Mouse (Mus musculus): ENCODE results near the gene Sdhd. TPM values are rescaled to one million over a fixed set of nuclear protein-coding genes. Genes with fewer than 3 reads are reported as not detected.
"Not testable (repeated sequence)": the region's sequence is repeated elsewhere in the genome, so short reads cannot be mapped to it uniquely, and the experiment has no call there.

The Sdhd gene
- 259 and 268 TPM in 2 replicates for polyA plus RNA-seq (2016; fragmentation: Nextera tagmentation; extraction: Ambion mirVana)

GRCm38 (mm10) chr9:50603189-50603997 is at the start of gene Sdhd, which contains the start of gene Timm8b:
TSS of gene Sdhd (minus strand) at chr9:50603812.
TSS of gene Timm8b (plus strand) at chr9:50603910.
- WGBS: under 1% methylated on average over 48 of the region's 48 CpGs
- ATAC-seq (ENCODE audit: insufficient number of reproducible peaks, insufficient read depth, low FRiP score, low TSS enrichment, low read depth): peak; percentile 94
- Histone ChIP-seq H3K4me3 (replicated peaks) (peak within 1 kb of the TSS; percentile 89), H3K27me3 (no peaks in the 10 kb centered on the region), H3K4me1 (replicated peaks) (peaks cover 27% of the 10 kb centered on the region), H3K9ac (replicated peaks) (peak within 1 kb of the TSS; percentile 83), H3K36me3 (peaks cover 54% of the 10 kb centered on the region), H3K27ac (peak within 1 kb of the TSS; percentile 91), H3K4me2 (peak within 1 kb of the TSS; percentile 80), H3K9me3 (no peaks in the 10 kb centered on the region)

GRCm38 (mm10) chr9:50650503-50650902 is 46.9 kb upstream of the Sdhd start:
- no peak overlapping the region for H3K4me3 ChIP-seq (replicated peaks)
- H3K27ac ChIP-seq: no peak overlapping the region
- peaks cover 96% of the 10 kb centered on the region for H3K36me3 ChIP-seq
- H3K4me2 ChIP-seq: no peak overlapping the region
- ATAC-seq (ENCODE audit: insufficient number of reproducible peaks, insufficient read depth, low FRiP score, low TSS enrichment, low read depth): no peak
- H3K9ac ChIP-seq (replicated peaks): no peak overlapping the region
- 97% methylated on average over 10 of the region's 10 CpGs for WGBS
- no peaks in the 10 kb centered on the region for H3K27me3 ChIP-seq
- no peaks in the 10 kb centered on the region for H3K4me1 ChIP-seq (replicated peaks)
- no peaks in the 10 kb centered on the region for H3K9me3 ChIP-seq

- ATAC-seq (ENCODE audit: insufficient number of reproducible peaks, insufficient read depth, low FRiP score, low TSS enrichment, low read depth): no peak
- H3K4me3 ChIP-seq (replicated peaks): no peak overlapping the region
- no peaks in the 10 kb centered on the region for H3K9me3 ChIP-seq
- 74% methylated on average over 10 of the region's 10 CpGs for WGBS
- no peak overlapping the region for H3K4me2 ChIP-seq
- H3K27ac ChIP-seq: no peak overlapping the region
- H3K27me3 ChIP-seq: no peaks in the 10 kb centered on the region
- no peak overlapping the region for H3K9ac ChIP-seq (replicated peaks)
- H3K4me1 ChIP-seq (replicated peaks): no peaks in the 10 kb centered on the region
- H3K36me3 ChIP-seq: peaks cover 94% of the 10 kb centered on the region
Observed at GRCm38 (mm10) chr9:50646826-50647370, 43.3 kb upstream of the Sdhd start.

- Histone ChIP-seq H3K4me2 (no peak overlapping the region), H3K4me1 (replicated peaks) (no peaks in the 10 kb centered on the region), H3K27me3 (no peaks in the 10 kb centered on the region), H3K9me3 (no peaks in the 10 kb centered on the region), H3K27ac (no peak overlapping the region), H3K36me3 (peaks cover 65% of the 10 kb centered on the region), H3K9ac (replicated peaks) (no peak overlapping the region), H3K4me3 (replicated peaks) (no peak overlapping the region)
- 91% methylated on average over 11 of the region's 11 CpGs for WGBS
- no peak for ATAC-seq (ENCODE audit: insufficient number of reproducible peaks, insufficient read depth, low FRiP score, low TSS enrichment, low read depth)
Observed at GRCm38 (mm10) chr9:50634270-50634669, 30.7 kb upstream of the Sdhd start.

- no peaks in the 10 kb centered on the region for H3K4me1 ChIP-seq (replicated peaks)
- no peak overlapping the region for H3K9ac ChIP-seq (replicated peaks)
- H3K27me3 ChIP-seq: no peaks in the 10 kb centered on the region
- H3K36me3 ChIP-seq: peaks cover 53% of the 10 kb centered on the region
- no peaks in the 10 kb centered on the region for H3K9me3 ChIP-seq
- H3K4me2 ChIP-seq: no peak overlapping the region
- whole genome bisulfite sequencing: 66% methylated on average over 2 of the region's 2 CpGs
- no peak overlapping the region for H3K27ac ChIP-seq
- no peak for ATAC-seq (ENCODE audit: insufficient number of reproducible peaks, insufficient read depth, low FRiP score, low TSS enrichment, low read depth)
- no peak overlapping the region for H3K4me3 ChIP-seq (replicated peaks)
Observed at GRCm38 (mm10) chr9:50633059-50633458, 29.4 kb upstream of the Sdhd start.

GRCm38 (mm10) chr9:50632016-50632688 is 28.5 kb upstream of the Sdhd start:
- Histone ChIP-seq H3K27ac (no peak overlapping the region), H3K36me3 (peaks cover 48% of the 10 kb centered on the region), H3K9me3 (no peaks in the 10 kb centered on the region), H3K4me2 (no peak overlapping the region), H3K27me3 (no peaks in the 10 kb centered on the region), H3K4me1 (replicated peaks) (no peaks in the 10 kb centered on the region), H3K9ac (replicated peaks) (no peak overlapping the region), H3K4me3 (replicated peaks) (no peak overlapping the region)
- no peak for ATAC-seq (ENCODE audit: insufficient number of reproducible peaks, insufficient read depth, low FRiP score, low TSS enrichment, low read depth)
- 88% methylated on average over 6 of the region's 6 CpGs for WGBS

GRCm38 (mm10) chr9:50630903-50631302 is 27.3 kb upstream of the Sdhd start:
- not testable (repeated sequence) for H3K27me3 ChIP-seq; H3K9me3 ChIP-seq; H3K4me3 ChIP-seq (replicated peaks); H3K27ac ChIP-seq; H3K4me1 ChIP-seq (replicated peaks); H3K9ac ChIP-seq (replicated peaks); ATAC-seq (ENCODE audit: insufficient number of reproducible peaks, insufficient read depth, low FRiP score, low TSS enrichment, low read depth); H3K4me2 ChIP-seq
- peaks cover 37% of the 10 kb centered on the region for H3K36me3 ChIP-seq
- 84% methylated on average over 6 of the region's 8 CpGs for WGBS

- H3K27me3 ChIP-seq: no peaks in the 10 kb centered on the region
- H3K36me3 ChIP-seq: peaks cover 24% of the 10 kb centered on the region
- H3K4me3 ChIP-seq (replicated peaks): peak overlapping the region; percentile 100
- no peaks in the 10 kb centered on the region for H3K9me3 ChIP-seq
- H3K9ac ChIP-seq (replicated peaks): no peak overlapping the region
- 62% methylated on average over 9 of the region's 9 CpGs for WGBS
- ATAC-seq (ENCODE audit: insufficient number of reproducible peaks, insufficient read depth, low FRiP score, low TSS enrichment, low read depth): no peak
- H3K4me2 ChIP-seq: peak overlapping the region; percentile 80
- H3K4me1 ChIP-seq (replicated peaks): peaks cover 12% of the 10 kb centered on the region
- no peak overlapping the region for H3K27ac ChIP-seq
Observed at GRCm38 (mm10) chr9:50617794-50618330, 14.2 kb upstream of the Sdhd start.

- ATAC-seq (ENCODE audit: insufficient number of reproducible peaks, insufficient read depth, low FRiP score, low TSS enrichment, low read depth): peak; percentile 95
- Histone ChIP-seq H3K4me1 (replicated peaks) (peaks cover 12% of the 10 kb centered on the region), H3K9me3 (no peaks in the 10 kb centered on the region), H3K27ac (peak within 1 kb of the TSS; percentile 95), H3K4me3 (replicated peaks) (peak within 1 kb of the TSS; percentile 100), H3K27me3 (no peaks in the 10 kb centered on the region), H3K36me3 (peaks cover 33% of the 10 kb centered on the region), H3K4me2 (peak within 1 kb of the TSS; percentile 80), H3K9ac (replicated peaks) (peak within 1 kb of the TSS; percentile 95)
- under 1% methylated on average over 81 of the region's 81 CpGs for WGBS
Observed at GRCm38 (mm10) chr9:50616766-50617603, 13.4 kb upstream of the Sdhd start, which contains the start of the genes Pih1d2 and Nkapd1. TSS of gene Pih1d2 (plus strand) at chr9:50617321. TSS of gene Nkapd1 (minus strand) at chr9:50617464.

GRCm38 (mm10) chr9:50616161-50616560 is 12.5 kb upstream of the Sdhd start:
- no peak for ATAC-seq (ENCODE audit: insufficient number of reproducible peaks, insufficient read depth, low FRiP score, low TSS enrichment, low read depth)
- Histone ChIP-seq H3K9ac (replicated peaks) (peak overlapping the region; percentile 95), H3K4me3 (replicated peaks) (peak overlapping the region; percentile 100), H3K4me2 (peak overlapping the region; percentile 80), H3K27ac (no peak overlapping the region; the same call in 1 of the 2 replicates), H3K9me3 (no peaks in the 10 kb centered on the region), H3K36me3 (peaks cover 41% of the 10 kb centered on the region), H3K4me1 (replicated peaks) (peaks cover 12% of the 10 kb centered on the region), H3K27me3 (no peaks in the 10 kb centered on the region)
- WGBS: 32% methylated on average over 11 of the region's 11 CpGs
